ENCODE assay signal across 8 mouse cellular contexts in the genomic region with DNA sequence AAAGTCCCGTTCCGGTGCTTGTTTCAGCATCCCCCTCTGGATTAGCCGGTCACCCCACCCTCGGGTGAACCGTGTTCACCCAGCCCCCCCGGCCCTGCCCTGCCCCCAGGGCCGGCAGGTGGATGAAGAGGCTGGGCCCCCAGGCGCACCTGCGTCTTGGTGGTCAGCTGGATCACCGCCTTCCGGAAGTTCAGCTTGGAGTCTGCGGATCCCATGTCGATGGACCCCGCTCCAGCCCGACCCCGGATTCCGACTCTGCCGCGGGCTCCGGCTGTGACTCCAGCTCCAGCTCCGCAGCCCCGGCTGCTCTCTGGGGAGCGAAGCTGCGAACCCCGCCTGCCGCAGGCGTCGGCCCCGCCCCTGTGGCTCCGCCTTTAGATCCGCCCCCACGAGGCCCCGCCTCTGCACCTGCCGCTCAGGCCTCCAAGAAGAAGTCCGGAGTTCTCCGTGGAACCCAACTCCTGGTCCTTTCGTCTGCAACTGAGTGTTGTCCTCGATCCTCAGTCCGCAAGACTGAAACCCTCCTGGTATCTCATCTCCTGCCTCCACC. TPM values are rescaled to one million over a fixed set of nuclear protein-coding genes. Genes with fewer than 3 reads are reported as not detected.
DNase-seq lines count a peak whose midpoint lies in the region; ATAC-seq and TF ChIP-seq lines count a peak whose summit lies in the region.

Gene Hid1 (minus strand): TSS at position 362 of the 550 bp plus-strand sequence.

- peaks cover 9% of the 10 kb centered on the region for H3K27me3 ChIP-seq in Patski
- H3K27me3 ChIP-seq in hindbrain, embryonic 11.5 days (ENCODE audit: control insufficient read depth, insufficient read depth, low read length) = peaks cover 9% of the 10 kb centered on the region
- no peaks in the 10 kb centered on the region for H3K27me3 ChIP-seq in lung, postnatal 0 days (replicated peaks; ENCODE audit: insufficient read depth, low read length)

- no peak for TF ChIP-seq EP300 in lung, postnatal 0 days (IDR thresholded peaks at IDR 0.05)

- H3K27ac ChIP-seq in hindbrain, embryonic 11.5 days (ENCODE audit: low read depth, low read length) = peak within 1 kb of the TSS; percentile 70
- no peak within 1 kb of the TSS for H3K27ac ChIP-seq in lung, postnatal 0 days (ENCODE audit: low read length)

- in situ Hi-C loops in Patski (cut with MboI; ENCODE audit: low pct_unique_long_range_greater_than_20kb) = no loop called here

- no peak for TF ChIP-seq CTCF in Patski (IDR thresholded peaks at IDR 0.05)
- no peak for TF ChIP-seq CTCF in lung, postnatal 0 days (IDR thresholded peaks at IDR 0.05)

- H3K4me1 ChIP-seq in hindbrain, embryonic 11.5 days (replicated peaks; ENCODE audit: control insufficient read depth, insufficient read depth, low read length) = peaks cover 6% of the 10 kb centered on the region; the same call in 1 of the 2 replicates
- H3K4me1 ChIP-seq in lung, postnatal 0 days (ENCODE audit: insufficient read depth, low read depth, low read length) = peaks cover 10% of the 10 kb centered on the region

- peak within 1 kb of the TSS; percentile 97 for H3K4me2 ChIP-seq in hindbrain, embryonic 11.5 days (replicated peaks; ENCODE audit: low read depth, low read length)
- H3K4me2 ChIP-seq in lung, postnatal 0 days (replicated peaks; ENCODE audit: low read depth, low read length) = peak within 1 kb of the TSS; percentile 81

- H3K9ac ChIP-seq in hindbrain, embryonic 11.5 days (ENCODE audit: low read depth, low read length) = peak within 1 kb of the TSS; percentile 80
- H3K9ac ChIP-seq in lung, postnatal 0 days (replicated peaks; ENCODE audit: low read depth) = peak within 1 kb of the TSS; percentile 48

- ATAC-seq in Patski = peak; percentile 80
- ATAC-seq in hindbrain, embryonic 11.5 days (ENCODE audit: low FRiP score) = peak; percentile 82
- peak; percentile 88 for ATAC-seq in lung, postnatal 0 days

- WGBS in hindbrain, embryonic 11.5 days = 1% methylated on average over 33 of the region's 39 CpGs
- 2% methylated on average over 36 of the region's 39 CpGs for WGBS in lung, postnatal 0 days

- no peaks in the 10 kb centered on the region for H3K36me3 ChIP-seq in hindbrain, embryonic 11.5 days (ENCODE audit: control insufficient read depth, insufficient read depth, low read length)
- no peaks in the 10 kb centered on the region for H3K36me3 ChIP-seq in lung, postnatal 0 days (ENCODE audit: insufficient read depth, low read length)

- H3K4me3 ChIP-seq in hindbrain, embryonic 11.5 days (ENCODE audit: low read depth, low read length) = peak within 1 kb of the TSS; percentile 71
- H3K4me3 ChIP-seq in lung, postnatal 0 days (ENCODE audit: low read depth, low read length) = peak within 1 kb of the TSS; percentile 54

- no peaks in the 10 kb centered on the region for H3K9me3 ChIP-seq in hindbrain, embryonic 11.5 days (ENCODE audit: control insufficient read depth, low read length)
- H3K9me3 ChIP-seq in lung, postnatal 0 days (ENCODE audit: low read length) = no peaks in the 10 kb centered on the region

- DNase-seq in Patski (ENCODE audit: low read depth, low spot score) = no peak
- peak; percentile 90 for DNase-seq in cerebellum, adult 9-10 months
- DNase-seq in frontal cortex, adult 2 months (ENCODE audit: extremely low spot score in 1 of 2, low spot score in 1 of 2) = peak; percentile 76 to 91
- peak; percentile 87 for DNase-seq in hindbrain, embryonic 11.5 days (ENCODE audit: low spot score)
- peak; percentile 79 to 86 for DNase-seq in layer of hippocampus, postnatal 14 days (ENCODE audit: low spot score in 2 of 2)
- DNase-seq in lung, postnatal 0 days (ENCODE audit: low spot score) = peak; percentile 77
- peak; percentile 54 for DNase-seq in retina, adult 2 months (ENCODE audit: low read depth, low spot score)
- peak; percentile 93 for DNase-seq in thymus, postnatal 25 days

- CTCF ChIA-PET in Patski (lab: Charles Lee) = interaction anchor here (1.5 to 2.1 kb wide), 2 partner anchors 8 to 45 kb away, joined by 4 to 6 read pairs; partner anchors contain the start of gene Ush1g

- POLR2A ChIA-PET in Patski (lab: Charles Lee) = interaction anchor here (2.0 kb wide), 1 partner anchor 36 kb away, joined by 4 read pairs; the partner anchor contains the start of gene Mrpl58

RNA-seq across cellular contexts. Expression of gene Hid1, which starts in this region (rescaled TPM):
- 15.3 TPM for polyA plus RNA-seq in Patski (2021)
- 97.9 and 106 TPM in 2 replicates for polyA plus RNA-seq in frontal cortex, adult 2 months (2012; rRNA removed)
- polyA plus RNA-seq in hindbrain, embryonic 11.5 days (2014; fragmentation: Nextera tagmentation; extraction: Ambion mirVana) = 10.9 and 15.3 TPM in 2 replicates
- 10 to 100 TPM; 90.0 to 94.3 TPM for total RNA-seq in layer of hippocampus, postnatal 14 days (2021)
- polyA plus RNA-seq in lung, postnatal 0 days (2015; fragmentation: Nextera tagmentation; extraction: Ambion mirVana) = 16.0 and 17.9 TPM in 2 replicates
